Comparison of ENCODE assay signal across 12 mouse cellular contexts in genomic region chr5:128443848-128444247, GRCm38 (mm10). TPM values are rescaled to one million over a fixed set of nuclear protein-coding genes. Genes with fewer than 3 reads are reported as not detected.
DNase-seq lines count a peak whose midpoint lies in the region; ATAC-seq and TF ChIP-seq lines count a peak whose summit lies in the region.
"Had no signal": no experiment of that assay in that cellular context is flagged by ENCODE, and none has a peak within 500 bp of the region (broad histone marks: within the 10 kb centered on the region; RNA-seq: fewer than 3 reads in every experiment).

No protein-coding gene starts in this region.

- H3K4me3 ChIP-seq in layer of hippocampus, adult 2 months = peak overlapping the region; percentile 13; the same call in 1 of the 2 replicates
- H3K4me3 ChIP-seq in embryonic facial prominence, embryonic 13.5 days = 0 out of 2 replicates have a peak overlapping the region, but pooled peaks have one; percentile 13
- H3K4me3 ChIP-seq in hindbrain, embryonic 16.5 days (ENCODE audit: low read length) = no peak overlapping the region; the same call in 1 of the 2 replicates
- no peak overlapping the region for H3K4me3 ChIP-seq in neural tube, embryonic 12.5 days
- H3K4me3 ChIP-seq: myocyte had no signal

- no peak overlapping the region for H3K27ac ChIP-seq in layer of hippocampus, adult 2 months
- no peak overlapping the region for H3K27ac ChIP-seq in embryonic facial prominence, embryonic 13.5 days
- H3K27ac ChIP-seq in hindbrain, embryonic 16.5 days (ENCODE audit: low read depth, low read length) = no peak overlapping the region
- H3K27ac ChIP-seq in neural tube, embryonic 12.5 days = no peak overlapping the region
- H3K27ac ChIP-seq: liver, embryonic 14.5 days had no signal

- H3K36me3 ChIP-seq in embryonic facial prominence, embryonic 13.5 days = no peaks in the 10 kb centered on the region
- no peaks in the 10 kb centered on the region for H3K36me3 ChIP-seq in hindbrain, embryonic 16.5 days (ENCODE audit: control insufficient read depth, insufficient read depth, low read length)
- no peaks in the 10 kb centered on the region for H3K36me3 ChIP-seq in neural tube, embryonic 12.5 days

- no peak for TF ChIP-seq CTCF in layer of hippocampus, adult 2 months (conservative IDR thresholded peaks at IDR 0.05)

- no peak for DNase-seq in layer of hippocampus, adult 2 months (ENCODE audit: low spot score in 2 of 2)
- DNase-seq in layer of hippocampus, postnatal 14 days (ENCODE audit: low spot score in 2 of 2) = no peak
- no peak for DNase-seq in urinary bladder, postnatal 25 days (ENCODE audit: low spot score)
- DNase-seq in urinary bladder, postnatal 36 days (ENCODE audit: low spot score in 2 of 2) = no peak
- no peak for DNase-seq in ovary, postnatal 14 days (ENCODE audit: low spot score)
- DNase-seq: cerebellum, adult 18-20 months; right cerebral cortex, postnatal 25 days had no signal

- H3K9ac ChIP-seq in embryonic facial prominence, embryonic 13.5 days = no peak overlapping the region
- no peak overlapping the region for H3K9ac ChIP-seq in hindbrain, embryonic 16.5 days (ENCODE audit: low read depth, low read length)
- no peak overlapping the region for H3K9ac ChIP-seq in neural tube, embryonic 12.5 days
- H3K9ac ChIP-seq: liver, embryonic 14.5 days had no signal

- WGBS in embryonic facial prominence, embryonic 13.5 days = 43% methylated on average over 4 of the region's 4 CpGs
- WGBS in hindbrain, embryonic 16.5 days = 26% methylated on average over 4 of the region's 4 CpGs
- 51% methylated on average over 4 of the region's 4 CpGs for WGBS in neural tube, embryonic 12.5 days

- peaks cover 3% of the 10 kb centered on the region for H3K4me1 ChIP-seq in embryonic facial prominence, embryonic 13.5 days
- H3K4me1 ChIP-seq in hindbrain, embryonic 16.5 days (ENCODE audit: control insufficient read depth, insufficient read depth, low read depth, low read length) = 0 out of 2 replicates have a peak, but pooled peaks cover 3% of the 10 kb centered on the region
- no peaks in the 10 kb centered on the region for H3K4me1 ChIP-seq in neural tube, embryonic 12.5 days

- peak overlapping the region; percentile 42 for H3K4me2 ChIP-seq in embryonic facial prominence, embryonic 13.5 days
- H3K4me2 ChIP-seq in hindbrain, embryonic 16.5 days (ENCODE audit: low read length) = peak overlapping the region; percentile 57
- H3K4me2 ChIP-seq in neural tube, embryonic 12.5 days (replicated peaks) = peak overlapping the region; percentile 49; the same call in 1 of the 2 replicates

- no peaks in the 10 kb centered on the region for H3K9me3 ChIP-seq in embryonic facial prominence, embryonic 13.5 days
- no peaks in the 10 kb centered on the region for H3K9me3 ChIP-seq in hindbrain, embryonic 16.5 days (ENCODE audit: control insufficient read depth, low read length)
- no peaks in the 10 kb centered on the region for H3K9me3 ChIP-seq in neural tube, embryonic 12.5 days

- peaks cover 87% of the 10 kb centered on the region for H3K27me3 ChIP-seq in embryonic facial prominence, embryonic 13.5 days
- peaks cover 17% of the 10 kb centered on the region for H3K27me3 ChIP-seq in hindbrain, embryonic 16.5 days (replicated peaks; ENCODE audit: control insufficient read depth, insufficient read depth, low read length)
- H3K27me3 ChIP-seq in neural tube, embryonic 12.5 days (replicated peaks) = peaks cover 44% of the 10 kb centered on the region

- ATAC-seq in embryonic facial prominence, embryonic 13.5 days (ENCODE audit: insufficient number of reproducible peaks, insufficient read depth, low FRiP score, low TSS enrichment, low read depth) = no peak
- no peak for ATAC-seq in hindbrain, embryonic 16.5 days
- no peak for ATAC-seq in neural tube, embryonic 12.5 days (ENCODE audit: low FRiP score, low read depth)

RNA-seq across cellular contexts. Expression of gene Tmem132d, which starts 11.0 kb away (rescaled TPM):
- 10 to 100 TPM; 16.8 to 17.9 TPM for total RNA-seq in layer of hippocampus, adult 2 months (2021)
- 10 to 100 TPM; 14.1 to 16.7 TPM for total RNA-seq in layer of hippocampus, postnatal 14 days (2021)
- polyA plus RNA-seq in embryonic facial prominence, embryonic 13.5 days (2015; fragmentation: Nextera tagmentation; extraction: Ambion mirVana) = 1.2 and 1.8 TPM in 2 replicates
- polyA plus RNA-seq in hindbrain, embryonic 16.5 days (2015; fragmentation: Nextera tagmentation; extraction: Ambion mirVana) = 3.0 and 4.7 TPM in 2 replicates
- 2.0 and 2.1 TPM in 2 replicates for polyA plus RNA-seq in neural tube, embryonic 12.5 days (2016; fragmentation: Nextera tagmentation; extraction: Ambion mirVana)
- polyA plus RNA-seq: myocyte had no signal

Comparison
In these comparisons a context has a peak if more than half of its experiments do, and no peak if none do; other contexts are left out.
1. H3K4me3 ChIP-seq: peak in layer of hippocampus, adult 2 months (single experiment) and embryonic facial prominence, embryonic 13.5 days (single experiment); none in hindbrain, embryonic 16.5 days (single experiment) and neural tube, embryonic 12.5 days (single experiment).
2. Peak in every context shown above with its lines, with median percentiles within 50 percentile points of each other: H3K4me2 ChIP-seq.